Mouse (Mus musculus) lung, adult 2 months (tissue): ENCODE measurements around the gene Ptpn3.

Experiments used
- CTCF ChIP-seq: fragments of 200-500 bp; IDR thresholded peaks from 2 replicates; pipeline ENCODE4 v1.5.1; 2011; ENCODE audit warnings: mild to moderate bottlenecking, low read length, control low read depth; ENCODE audit not compliant: insufficient read depth
- POLR2A ChIP-seq: fragments of 200-500 bp; IDR thresholded peaks from 2 replicates; pipeline ENCODE4 v1.6.1; 2011; ENCODE audit warnings: low read depth, mild to moderate bottlenecking, control low read depth, low read length, borderline replicate concordance; ENCODE audit errors: extremely low read depth

DNA sequence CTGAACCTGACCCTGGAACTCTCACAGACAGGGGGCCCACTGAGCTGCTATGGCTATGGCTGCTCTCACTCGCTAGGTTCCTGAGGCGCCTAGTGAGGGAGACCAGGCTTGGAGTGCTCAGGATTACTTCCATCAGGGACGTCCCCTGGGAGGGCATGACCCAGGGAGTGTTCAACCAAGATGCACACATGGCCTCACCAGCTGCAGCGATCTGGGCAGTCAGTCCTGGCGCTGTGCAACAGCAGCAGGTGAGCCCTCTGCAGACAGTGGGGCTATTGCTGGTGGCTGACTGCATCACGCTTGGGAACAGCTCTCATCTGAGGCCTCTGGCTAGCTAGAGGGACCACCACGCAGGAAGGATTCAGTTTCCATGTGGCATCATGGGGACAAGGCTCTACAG, 63.5 kb downstream of the Ptpn3 start:
- TF ChIP-seq CTCF (no peak), POLR2A (no peak)
